Mouse (Mus musculus) heart, embryonic 11.5 days (tissue): ENCODE results near the gene Cdc14a. TPM values are rescaled to one million over a fixed set of nuclear protein-coding genes. Genes with fewer than 3 reads are reported as not detected.

Source experiments
- ATAC-seq: fragments of 200-750 bp; cut with Nextera tagmentation; replicated peaks from 2 replicates; pipeline ENCODE4 v1.8.0; 2017; ENCODE audit warnings: moderate library complexity; ENCODE audit not compliant: insufficient number of reproducible peaks, low FRiP score, low TSS enrichment
- H3K27ac ChIP-seq: fragments of 300-500 bp; sonication (generic); 2 replicates; pipeline ENCODE4 v1.5.1; 2014; ENCODE audit warnings: mild to moderate bottlenecking, low read depth, low read length
- H3K27me3 ChIP-seq: fragments of 300-500 bp; sonication (generic); 2 replicates; pipeline ENCODE4 v1.6.1; 2014; ENCODE audit warnings: mild to moderate bottlenecking, low read length, mixed read lengths; ENCODE audit not compliant: control insufficient read depth, insufficient read depth
- H3K36me3 ChIP-seq: fragments of 300-500 bp; sonication (generic); 2 replicates; pipeline ENCODE4 v1.6.1; 2014; ENCODE audit warnings: mild to moderate bottlenecking, low read length, moderate library complexity, mixed read lengths; ENCODE audit not compliant: control insufficient read depth, insufficient read depth
- H3K4me1 ChIP-seq: fragments of 300-500 bp; sonication (generic); 2 replicates; pipeline ENCODE4 v1.6.1; 2014; ENCODE audit warnings: low read length; ENCODE audit not compliant: control insufficient read depth, insufficient read depth
- H3K4me2 ChIP-seq: fragments of 300-500 bp; sonication (generic); 2 replicates; pipeline ENCODE4 v1.6.1; 2014; ENCODE audit warnings: mild to moderate bottlenecking, moderate library complexity
- H3K4me3 ChIP-seq: fragments of 300-500 bp; sonication (generic); 2 replicates; pipeline ENCODE4 v1.5.1; 2014; ENCODE audit warnings: low read depth, low read length
- H3K9ac ChIP-seq: fragments of 300-500 bp; sonication (generic); 2 replicates; pipeline ENCODE4 v1.6.1; 2014; ENCODE audit warnings: mild to moderate bottlenecking, low read depth, low read length, moderate library complexity
- H3K9me3 ChIP-seq: fragments of 300-500 bp; sonication (generic); replicated peaks from 2 replicates; pipeline ENCODE4 v1.6.1; 2016; ENCODE audit warnings: low read length; ENCODE audit not compliant: control insufficient read depth
- WGBS: fragments of 180-500 bp; shearing (Covaris S2); extraction: QIAGEN DNeasy Blood & Tissue Kit; methylation state at CpG from one replicate; pipeline ENCODE4 v1.1.7; 2014; ENCODE audit not compliant: insufficient replicate concordance; 5-methylcytosine and 5-hydroxymethylcytosine counted together
- polyA plus RNA-seq: library from polyadenylated mRNA; unstranded; fragments of >200 nt; fragmentation: Nextera tagmentation; extraction: Ambion mirVana; gene quantifications from 2 replicates; pipeline ENCODE4 v1.2.1, GENCODE M21; 2014

Cdc14a gene
- polyA plus RNA-seq, 1 experiment from 2014 or later, result 6.3 TPM

DNA sequence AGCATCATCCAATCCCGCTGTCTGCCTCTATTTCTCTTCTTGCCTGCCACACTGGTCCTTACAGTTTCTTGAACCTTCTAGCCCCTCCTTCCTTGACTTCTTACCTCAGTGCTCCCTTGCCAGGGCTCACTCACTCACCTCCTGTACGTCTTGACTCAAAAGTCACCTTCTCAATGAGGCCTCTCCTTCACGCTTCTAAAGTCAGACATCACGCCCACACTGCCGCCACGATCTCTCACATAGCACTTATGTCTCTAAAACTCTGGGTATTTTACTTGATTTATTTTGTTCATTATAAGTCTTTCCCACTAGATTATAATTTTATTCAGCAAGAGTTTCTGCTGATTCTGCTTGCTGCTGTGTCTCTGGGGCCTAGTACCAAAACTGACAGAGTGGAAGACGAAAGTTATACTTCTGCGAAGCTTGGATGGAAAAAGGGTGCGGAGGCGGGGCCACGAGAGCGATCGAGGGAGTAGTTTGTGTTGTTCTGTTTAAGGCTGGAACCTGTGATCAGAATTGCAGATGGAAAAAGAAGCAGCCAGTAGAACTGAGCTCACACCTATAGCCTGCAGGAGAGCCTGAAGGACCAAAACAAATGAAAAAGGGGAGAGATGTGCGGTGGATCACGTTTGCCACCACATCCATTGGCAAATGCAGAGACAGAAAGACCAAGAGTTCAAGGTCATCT is 17.8 kb upstream of the Cdc14a start:
- no peaks in the 10 kb centered on the region for H3K36me3 ChIP-seq
- ATAC-seq, result no peak
- no peak overlapping the region for H3K4me3 ChIP-seq
- no peaks in the 10 kb centered on the region for H3K9me3 ChIP-seq
- H3K27ac ChIP-seq, result no peak overlapping the region
- no peaks in the 10 kb centered on the region for H3K27me3 ChIP-seq
- H3K4me2 ChIP-seq, result no peak overlapping the region
- H3K9ac ChIP-seq, result no peak overlapping the region
- WGBS, result 86% methylated on average over 15 of the region's 15 CpGs
- H3K4me1 ChIP-seq, result no peaks in the 10 kb centered on the region

DNA sequence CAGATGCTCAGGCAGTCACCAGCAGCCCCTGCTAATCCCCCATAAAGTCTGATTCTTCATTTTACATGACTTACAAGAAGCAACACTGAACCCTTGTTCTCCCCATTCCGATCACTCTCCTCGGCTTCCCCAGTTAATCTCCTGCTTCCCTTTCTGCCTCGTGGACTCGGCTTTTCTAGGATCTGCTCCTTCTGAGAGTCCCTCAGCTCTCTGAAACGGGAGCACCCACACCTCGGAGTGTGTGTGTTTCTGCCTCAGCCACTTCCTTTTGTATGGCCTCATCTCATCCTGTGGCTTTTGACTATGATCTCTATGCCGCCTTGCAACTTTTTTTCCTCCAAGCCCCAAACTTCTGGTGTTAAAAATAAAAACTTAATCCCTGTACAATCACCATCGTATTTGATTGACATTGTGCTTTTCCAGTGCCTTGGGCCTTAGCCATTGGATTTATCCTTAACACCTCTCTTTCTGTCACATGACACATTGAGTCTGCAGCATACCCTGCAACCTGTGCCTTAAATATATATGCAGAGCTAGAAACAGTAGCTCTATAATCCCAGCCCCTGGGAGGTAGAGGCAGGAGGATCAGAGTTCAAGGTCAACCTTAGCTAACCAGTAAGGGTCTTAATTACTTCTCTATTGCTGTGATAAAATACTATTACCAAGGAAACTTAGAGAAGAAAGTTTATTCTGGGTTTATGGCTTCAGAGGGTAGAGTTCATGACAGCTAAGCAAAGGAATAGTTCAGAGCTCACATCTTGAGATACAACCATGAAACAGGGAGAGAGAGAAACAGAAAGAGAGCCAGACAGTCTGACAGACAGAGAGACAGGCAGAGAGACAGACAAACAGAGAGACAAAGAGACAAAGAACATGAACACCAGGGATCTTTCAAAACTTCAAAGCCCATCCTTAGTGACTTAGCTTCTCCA is 16.5 kb upstream of the Cdc14a start:
- Histone ChIP-seq H3K36me3 (no peaks in the 10 kb centered on the region), H3K4me3 (no peak overlapping the region), H3K4me2 (no peak overlapping the region), H3K9ac (no peak overlapping the region), H3K4me1 (no peaks in the 10 kb centered on the region), H3K27ac (no peak overlapping the region), H3K9me3 (no peaks in the 10 kb centered on the region), H3K27me3 (no peaks in the 10 kb centered on the region)
- ATAC-seq, result no peak
- WGBS, result 65% methylated on average over 8 of the region's 8 CpGs

DNA sequence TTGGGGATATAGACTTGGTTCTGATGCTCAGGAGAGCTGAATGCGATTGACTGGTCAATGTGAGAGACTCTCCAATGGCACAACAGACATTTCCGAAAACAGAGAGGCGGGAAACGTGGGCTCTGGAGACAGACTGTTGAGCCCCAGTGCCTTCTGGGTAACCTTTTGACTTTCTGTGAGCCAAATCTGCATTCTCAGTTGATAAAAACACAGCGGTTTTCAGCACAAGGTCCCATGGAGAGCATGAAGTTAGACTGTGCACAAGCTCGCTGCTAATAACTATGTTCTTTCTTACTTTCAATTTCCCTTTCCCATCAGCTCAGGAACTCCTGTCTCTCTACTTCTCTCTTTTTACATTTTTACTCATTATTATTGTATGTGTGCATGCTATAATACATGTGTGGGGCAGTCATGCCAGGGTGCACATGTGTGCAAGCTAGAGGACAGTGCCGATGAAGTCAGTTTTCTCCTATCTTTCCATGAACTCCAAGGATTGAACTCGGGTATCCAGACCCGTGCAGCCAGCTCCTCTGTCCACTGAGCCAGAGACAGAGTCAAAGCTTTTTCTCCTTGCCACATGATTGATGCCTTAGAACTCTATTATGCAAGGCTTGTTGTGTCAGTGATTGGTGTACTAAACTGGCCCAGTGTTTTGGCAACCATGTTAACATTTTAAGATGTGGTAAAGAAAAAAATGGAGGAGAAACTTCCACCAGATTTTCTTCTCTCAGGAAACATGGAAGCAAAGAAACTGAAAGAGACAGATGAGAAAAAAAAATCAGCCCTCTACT is 13.2 kb upstream of the Cdc14a start:
- no peak for ATAC-seq
- H3K36me3 ChIP-seq, result no peaks in the 10 kb centered on the region
- no peak overlapping the region for H3K4me3 ChIP-seq
- no peak overlapping the region for H3K4me2 ChIP-seq
- no peak overlapping the region for H3K27ac ChIP-seq
- no peaks in the 10 kb centered on the region for H3K9me3 ChIP-seq
- WGBS, result 75% methylated on average over 9 of the region's 9 CpGs
- H3K27me3 ChIP-seq, result no peaks in the 10 kb centered on the region
- no peak overlapping the region for H3K9ac ChIP-seq
- H3K4me1 ChIP-seq, result no peaks in the 10 kb centered on the region

DNA sequence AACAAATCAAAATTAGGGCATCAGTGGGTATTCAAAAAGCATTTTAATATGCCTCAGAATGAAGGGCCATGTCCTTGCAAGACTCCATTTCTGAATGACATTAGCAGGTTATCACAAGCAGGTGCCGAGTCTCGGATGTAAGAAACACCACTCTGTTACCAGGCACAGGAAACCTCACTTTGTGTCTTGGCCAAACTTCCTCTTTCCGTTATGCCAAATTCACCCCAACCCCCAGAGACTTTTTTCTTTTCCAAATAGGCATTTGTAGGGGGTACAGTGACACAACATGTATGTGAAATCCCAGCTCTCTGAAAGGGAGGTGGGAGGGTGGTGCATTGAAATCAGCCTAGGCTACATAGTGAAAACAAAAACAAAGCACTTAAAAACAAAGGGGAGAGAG is 12.3 kb upstream of the Cdc14a start:
- WGBS, result 69% methylated on average over 3 of the region's 3 CpGs
- H3K27me3 ChIP-seq, result no peaks in the 10 kb centered on the region
- no peak overlapping the region for H3K4me3 ChIP-seq
- no peak overlapping the region for H3K27ac ChIP-seq
- no peak overlapping the region for H3K9ac ChIP-seq
- H3K36me3 ChIP-seq, result no peaks in the 10 kb centered on the region
- H3K9me3 ChIP-seq, result no peaks in the 10 kb centered on the region
- H3K4me2 ChIP-seq, result no peak overlapping the region
- no peak for ATAC-seq
- no peaks in the 10 kb centered on the region for H3K4me1 ChIP-seq

DNA sequence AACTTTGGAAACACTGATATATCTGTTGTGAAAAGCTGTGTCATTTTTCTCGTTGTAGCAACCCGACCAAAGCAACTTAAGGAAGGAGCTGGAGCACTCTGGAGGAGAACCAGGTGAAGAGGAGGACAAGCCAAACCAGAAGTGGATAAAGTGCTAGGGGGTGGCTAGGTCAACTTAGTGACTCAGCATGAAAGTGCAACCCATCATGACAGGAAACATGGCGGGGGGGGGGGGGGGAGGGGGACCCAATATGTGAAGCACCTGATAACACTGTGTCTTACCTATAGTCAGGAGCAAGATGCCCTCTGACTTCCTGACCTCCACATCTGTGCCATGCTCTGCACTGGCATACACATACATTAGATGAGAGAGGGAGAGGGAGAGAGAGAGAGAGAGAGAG is 10.9 kb upstream of the Cdc14a start:
- 0 out of 2 replicates have a peak, but pooled peaks have one; percentile 31 for ATAC-seq
- 54% methylated on average over 3 of the region's 3 CpGs for WGBS
- H3K4me1 ChIP-seq, result no peaks in the 10 kb centered on the region
- H3K27me3 ChIP-seq, result no peaks in the 10 kb centered on the region
- H3K36me3 ChIP-seq, result no peaks in the 10 kb centered on the region
- H3K4me2 ChIP-seq, result no peak overlapping the region
- H3K4me3 ChIP-seq, result no peak overlapping the region
- no peak overlapping the region for H3K27ac ChIP-seq
- no peak overlapping the region for H3K9ac ChIP-seq
- no peaks in the 10 kb centered on the region for H3K9me3 ChIP-seq

DNA sequence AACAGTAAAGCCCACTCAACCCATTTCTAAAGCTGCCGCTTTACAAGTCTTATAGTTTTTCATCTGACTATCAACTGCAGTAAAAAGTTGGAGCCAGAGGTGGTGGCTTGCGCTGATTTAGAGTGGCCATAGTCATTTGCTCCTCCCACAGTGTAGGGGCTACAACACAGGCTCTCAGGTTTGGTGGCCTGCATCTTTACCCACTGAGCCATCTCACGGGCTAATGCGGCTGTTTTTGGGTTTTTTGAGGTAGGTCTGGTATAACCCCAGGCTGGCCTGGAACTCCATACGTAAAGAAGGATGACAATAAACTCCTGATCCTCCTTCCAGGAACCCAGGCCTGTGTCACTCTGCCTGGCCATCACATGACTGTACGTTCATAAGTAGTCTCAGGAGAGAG is 2.1 kb upstream of the Cdc14a start:
- Histone ChIP-seq H3K4me1 (peaks cover 5% of the 10 kb centered on the region), H3K36me3 (no peaks in the 10 kb centered on the region), H3K9me3 (no peaks in the 10 kb centered on the region), H3K27ac (no peak overlapping the region), H3K4me2 (no peak overlapping the region), H3K9ac (no peak overlapping the region), H3K27me3 (no peaks in the 10 kb centered on the region), H3K4me3 (no peak overlapping the region)
- no peak for ATAC-seq
- 90% methylated on average over 6 of the region's 6 CpGs for WGBS

DNA sequence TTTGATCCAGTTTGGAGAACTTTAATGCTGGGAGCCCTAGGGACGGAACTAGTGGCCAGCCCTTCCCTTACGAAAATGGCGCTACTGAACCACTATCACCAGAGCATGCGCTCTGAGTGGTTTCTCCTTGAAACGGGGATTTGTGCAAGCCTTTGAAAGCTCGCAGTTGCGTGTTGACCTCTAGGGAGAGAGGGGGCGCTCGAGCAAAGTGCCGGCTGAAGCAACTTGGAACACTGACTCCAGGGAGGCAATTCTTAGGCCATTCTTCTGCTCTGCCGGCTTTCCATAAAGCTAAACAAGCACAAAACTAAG is 1.1 kb upstream of the Cdc14a start:
- peaks cover 5% of the 10 kb centered on the region for H3K4me1 ChIP-seq
- WGBS, result 0% methylated on average over 11 of the region's 11 CpGs
- H3K4me2 ChIP-seq, result peak overlapping the region; percentile 82
- H3K36me3 ChIP-seq, result no peaks in the 10 kb centered on the region
- H3K27ac ChIP-seq, result peak overlapping the region; percentile 87
- ATAC-seq, result peak; percentile 68
- H3K27me3 ChIP-seq, result no peaks in the 10 kb centered on the region
- peak overlapping the region; percentile 69 for H3K9ac ChIP-seq
- H3K9me3 ChIP-seq, result no peaks in the 10 kb centered on the region
- peak overlapping the region; percentile 55 for H3K4me3 ChIP-seq

DNA sequence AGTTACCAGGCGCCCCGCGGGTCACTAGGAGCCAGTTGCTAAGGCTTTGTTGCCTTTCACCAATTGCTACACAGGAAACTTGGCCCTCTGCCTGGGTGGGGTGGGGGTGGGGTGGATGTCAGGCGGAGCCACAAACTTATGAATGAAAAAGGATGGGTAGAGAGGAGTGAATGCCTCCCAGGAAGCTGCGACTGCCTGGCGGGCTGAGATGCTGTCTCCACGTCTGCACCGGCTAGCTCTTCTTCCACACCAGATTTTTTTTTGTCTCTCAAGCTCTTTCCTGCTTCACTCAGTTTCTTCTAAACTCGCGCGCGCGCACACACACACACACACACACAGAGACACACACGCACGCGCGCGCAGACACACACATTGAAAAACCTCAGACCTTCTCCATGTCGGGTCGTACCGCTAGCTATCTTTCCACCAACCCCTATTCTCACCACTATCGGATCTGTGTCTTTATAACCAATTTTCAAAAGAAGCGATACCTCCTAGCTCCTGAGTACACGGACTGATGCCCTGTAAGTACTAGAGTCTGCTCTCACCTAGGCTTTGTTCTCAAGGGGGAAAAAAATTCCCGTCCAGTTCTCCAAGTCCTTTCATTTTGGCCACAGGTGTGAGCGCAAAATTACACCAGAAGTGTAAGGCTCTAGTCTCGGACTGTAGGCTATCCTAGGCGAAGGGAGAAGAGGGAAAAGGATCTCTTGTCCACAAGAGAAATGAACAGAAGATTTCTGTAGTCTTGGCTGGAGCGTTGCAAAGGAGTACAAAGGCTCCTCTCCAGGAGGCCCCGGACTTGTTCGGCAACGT is 534 bp upstream of the Cdc14a start:
- ATAC-seq, result peak; percentile 17; the same call in 1 of the 2 replicates
- H3K4me3 ChIP-seq, result peak overlapping the region; percentile 55
- no peaks in the 10 kb centered on the region for H3K36me3 ChIP-seq
- H3K4me2 ChIP-seq, result peak overlapping the region; percentile 82
- WGBS, result under 1% methylated on average over 32 of the region's 32 CpGs
- H3K9ac ChIP-seq, result peak overlapping the region; percentile 69
- H3K27ac ChIP-seq, result peak overlapping the region; percentile 87
- peaks cover 5% of the 10 kb centered on the region for H3K4me1 ChIP-seq
- H3K27me3 ChIP-seq, result no peaks in the 10 kb centered on the region
- H3K9me3 ChIP-seq, result no peaks in the 10 kb centered on the region
